Mouse (Mus musculus): ENCODE results near the gene Lrrc7. TPM values are rescaled to one million over a fixed set of nuclear protein-coding genes. Genes with fewer than 3 reads are reported as not detected.
A peak's percentile ranks its signal among the peaks of the same experiment; 100 is the strongest.

The Lrrc7 gene
- 0.19 TPM in 2 replicates for total RNA-seq (2021)
- long read RNA-seq, experiment 1, result 0 reads
- long read RNA-seq, experiment 2, result 0 reads

- DNase-seq, result peak; percentile 50
Observed at GRCm38 (mm10) chr3:158561987-158562360, at the start of gene Lrrc7. Gene Lrrc7 (minus strand): TSS chr3:158562221.

DNA sequence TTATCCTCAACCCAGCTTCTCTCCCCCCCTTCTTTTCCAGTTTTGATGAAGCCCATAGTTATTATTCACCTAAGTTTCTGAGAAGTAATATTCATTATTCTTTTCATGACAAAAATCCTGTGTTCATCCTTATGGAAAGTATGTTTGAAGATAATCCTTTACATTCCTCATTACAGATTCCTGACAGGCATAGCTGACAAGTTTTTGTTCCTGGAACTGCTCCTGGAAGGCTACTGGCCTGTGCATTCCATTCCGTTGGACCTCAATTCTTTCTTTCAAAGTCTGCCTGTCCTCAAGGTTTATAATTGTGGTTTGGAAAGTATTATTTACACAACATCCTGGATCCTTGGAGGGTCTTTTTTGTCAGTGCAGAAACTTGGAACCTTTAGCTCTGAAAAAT lies 45.0 kb upstream of the Lrrc7 start:
- no peak for DNase-seq

DNA sequence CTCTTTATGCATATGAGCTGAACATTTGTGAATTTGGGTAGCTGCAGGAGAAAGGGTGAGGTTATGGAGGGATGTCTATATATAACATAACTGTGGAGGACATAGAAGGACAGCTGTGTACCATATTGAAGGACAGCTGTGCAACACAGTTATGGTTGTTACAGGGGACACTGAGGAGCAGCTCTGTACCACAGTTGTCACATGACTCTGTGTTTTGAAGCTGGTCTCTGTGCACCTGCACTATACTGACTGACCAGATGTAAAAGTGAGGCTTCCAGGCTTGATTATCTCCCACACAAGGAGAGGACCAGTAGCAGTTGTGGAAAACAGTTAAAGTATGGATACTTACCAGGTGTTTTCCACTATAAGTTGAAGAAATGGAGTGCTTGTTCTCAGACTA lies 43.3 kb upstream of the Lrrc7 start:
- no peak for DNase-seq

DNA sequence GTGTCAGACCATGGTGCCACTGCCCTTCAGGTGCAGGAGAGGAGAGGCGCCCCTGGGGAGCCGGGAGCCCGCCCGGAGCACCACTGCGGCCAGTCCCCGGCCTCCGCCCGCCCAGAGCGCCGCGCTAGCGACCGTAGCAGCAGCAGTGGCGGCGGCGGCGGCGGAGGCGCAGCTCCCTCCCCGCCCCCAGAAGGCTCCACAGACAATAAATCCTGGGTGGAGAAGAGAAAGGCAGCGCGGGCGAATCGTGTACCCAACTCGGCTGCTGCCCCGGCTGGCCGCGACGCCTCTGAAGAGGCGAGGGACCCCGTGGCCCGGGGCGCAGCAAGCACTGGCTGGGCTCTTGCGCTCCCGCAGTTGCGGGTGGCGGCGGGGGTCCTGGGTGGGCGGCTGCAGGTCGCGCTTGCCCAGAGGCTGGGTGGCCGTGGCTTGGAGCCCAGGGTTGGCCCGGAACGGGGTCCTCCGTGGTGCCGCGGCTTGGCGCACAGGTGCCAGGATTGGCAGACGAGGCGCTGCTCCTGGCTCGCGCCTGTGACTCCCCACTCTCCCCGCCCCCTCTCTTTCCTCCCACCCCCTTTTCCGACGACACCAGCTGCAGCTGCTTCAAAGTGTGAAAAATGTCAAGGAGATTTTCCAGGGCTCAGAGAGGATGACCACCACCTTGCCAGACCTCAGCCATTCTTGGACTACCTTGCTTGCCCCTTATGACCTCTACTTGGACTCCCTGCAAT lies 600 bp downstream of the Lrrc7 start:
- peak; percentile 17 for DNase-seq

DNA sequence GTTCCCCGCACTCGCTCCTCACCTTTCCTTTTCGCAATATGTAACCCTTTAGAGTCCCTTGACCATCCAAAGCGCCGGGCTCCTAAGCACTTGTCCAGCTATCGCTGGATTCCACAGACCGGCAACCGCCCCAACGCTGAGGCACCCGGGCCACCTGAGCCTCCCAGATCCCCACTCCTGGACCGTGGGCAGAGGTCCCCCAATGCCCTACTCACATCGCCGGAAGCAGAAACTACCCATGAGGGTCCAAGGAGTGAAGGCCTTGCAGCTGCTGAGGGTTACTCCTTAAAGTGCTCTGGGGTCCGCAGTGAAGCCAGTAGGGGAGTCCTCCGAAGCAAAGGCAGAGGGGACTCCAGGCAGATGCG lies 1.1 kb downstream of the Lrrc7 start:
- DNase-seq, result no peak

GRCm38 (mm10) chr3:158559691-158560650 lies 2.0 kb downstream of the Lrrc7 start:
- DNase-seq, result no peak

- no peak for DNase-seq
Observed at GRCm38 (mm10) chr3:158559131-158559658, 2.8 kb downstream of the Lrrc7 start.

GRCm38 (mm10) chr3:158558631-158559030 lies 3.4 kb downstream of the Lrrc7 start:
- no peak for DNase-seq

DNA sequence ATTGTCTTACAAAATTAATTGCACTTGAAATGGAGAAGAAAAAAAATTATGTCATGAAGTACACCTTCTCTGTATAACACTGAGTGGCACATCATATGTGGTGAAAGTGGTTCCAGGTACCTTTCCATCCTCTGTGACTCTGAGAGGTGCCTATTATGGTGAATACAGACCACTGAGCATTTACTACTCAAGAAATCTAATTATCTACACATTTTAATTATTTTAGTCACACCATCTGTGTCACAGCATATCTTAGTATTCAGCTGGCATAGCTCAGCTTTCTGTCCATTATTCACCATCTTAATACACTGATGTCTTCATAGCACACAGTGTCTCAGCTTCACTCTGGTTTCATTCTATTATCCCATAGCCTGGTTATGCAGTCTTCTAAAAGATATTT lies 7.7 kb downstream of the Lrrc7 start:
- DNase-seq, result no peak

GRCm38 (mm10) chr3:158552105-158552504 lies 9.9 kb downstream of the Lrrc7 start:
- no peak for DNase-seq

DNA sequence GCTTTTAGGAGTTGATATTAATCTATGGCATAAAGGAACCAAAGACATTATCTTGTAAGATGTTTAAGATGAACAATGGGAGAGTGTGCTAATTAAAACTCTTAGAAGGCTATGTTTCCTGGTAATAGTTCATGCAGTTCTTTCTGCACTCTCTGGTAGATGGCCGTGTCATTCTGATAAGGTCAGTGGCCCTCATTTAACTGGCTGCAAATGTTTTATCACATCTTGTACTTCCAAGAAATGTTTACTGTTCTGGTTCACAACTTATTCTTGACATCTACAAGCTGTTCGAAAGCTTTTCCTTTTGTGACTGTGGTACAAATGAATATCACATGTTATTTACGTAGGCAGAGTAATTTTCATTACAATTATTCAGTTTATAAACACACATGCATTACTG lies 18.5 kb downstream of the Lrrc7 start:
- DNase-seq, result no peak

GRCm38 (mm10) chr3:158532859-158533258 lies 29.2 kb downstream of the Lrrc7 start:
- no peak for DNase-seq

GRCm38 (mm10) chr3:158528471-158528870 lies 33.5 kb downstream of the Lrrc7 start:
- DNase-seq, result no peak

GRCm38 (mm10) chr3:158493730-158494129 lies 68.3 kb downstream of the Lrrc7 start:
- DNase-seq, result no peak

GRCm38 (mm10) chr3:158479677-158480076 lies 82.3 kb downstream of the Lrrc7 start:
- no peak for DNase-seq

DNA sequence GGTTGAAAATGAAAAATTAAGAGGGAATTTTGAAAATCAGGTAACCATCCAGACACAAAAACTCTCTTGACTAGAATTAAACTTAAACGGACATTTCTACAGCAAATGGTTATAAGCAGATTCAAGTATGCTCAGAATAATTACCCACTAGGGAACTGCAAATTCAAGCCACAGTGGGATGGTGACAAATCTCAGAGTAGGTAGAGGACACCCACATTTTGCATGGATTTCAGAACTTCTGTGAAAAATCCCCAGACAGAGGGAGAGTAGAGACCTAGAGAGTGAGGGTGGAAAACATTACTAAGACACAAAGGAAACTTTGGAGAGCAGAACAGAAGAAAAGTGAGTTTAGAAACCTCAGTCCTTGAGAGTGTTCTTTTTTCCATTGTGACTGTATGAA lies 161.4 kb downstream of the Lrrc7 start:
- DNase-seq, result no peak

GRCm38 (mm10) chr3:158391534-158391933 lies 170.5 kb downstream of the Lrrc7 start:
- DNase-seq, result no peak

DNA sequence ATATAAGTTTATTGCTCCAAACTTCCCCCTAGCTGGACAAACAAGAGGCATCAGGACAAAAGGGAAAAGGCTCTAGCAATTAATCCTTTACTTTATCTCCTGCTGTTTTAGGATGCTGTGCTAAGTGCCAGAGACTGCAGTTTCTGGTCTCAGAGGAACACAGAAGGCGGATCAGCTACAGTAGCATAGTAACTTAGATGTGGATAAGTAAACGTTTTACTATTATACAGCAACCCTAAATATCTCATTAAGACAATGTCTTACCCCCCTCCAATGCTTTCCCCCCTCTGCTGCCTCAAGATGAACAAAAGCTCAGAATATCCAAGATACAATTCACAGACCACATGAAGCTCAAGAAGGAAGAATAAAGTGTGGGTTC lies 174.0 kb downstream of the Lrrc7 start:
- DNase-seq, result no peak

DNA sequence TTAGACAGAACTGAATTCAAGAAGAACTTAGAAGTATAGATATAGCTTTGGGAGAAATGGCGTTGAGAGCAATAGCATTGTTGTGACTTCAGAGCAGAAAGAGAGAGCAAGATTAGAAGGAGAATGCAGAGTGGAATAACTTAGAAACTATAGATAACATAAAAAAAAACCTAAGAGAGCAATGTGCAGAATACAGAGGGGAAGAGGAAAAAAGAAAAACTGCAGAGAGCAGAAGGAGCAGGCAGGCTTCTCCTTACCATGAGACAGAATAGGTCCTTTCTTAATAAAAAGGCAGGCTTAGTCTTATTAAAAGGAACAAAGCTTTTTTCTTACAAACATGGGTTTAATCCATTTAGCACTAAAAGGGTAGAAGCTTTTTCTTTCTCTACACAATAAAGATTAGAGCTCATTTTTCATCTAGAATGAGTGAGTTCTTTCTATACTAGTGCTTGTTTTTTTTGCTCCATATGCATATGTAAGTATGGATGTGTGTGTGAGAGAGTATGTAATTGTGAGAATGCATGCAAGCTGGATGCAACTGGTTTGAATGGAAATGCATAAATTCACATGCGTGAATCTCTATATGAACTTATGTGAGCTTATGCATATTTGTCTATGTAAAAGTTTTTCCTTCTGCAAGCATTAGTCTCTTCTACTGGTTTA lies 174.5 kb downstream of the Lrrc7 start:
- no peak for DNase-seq

DNA sequence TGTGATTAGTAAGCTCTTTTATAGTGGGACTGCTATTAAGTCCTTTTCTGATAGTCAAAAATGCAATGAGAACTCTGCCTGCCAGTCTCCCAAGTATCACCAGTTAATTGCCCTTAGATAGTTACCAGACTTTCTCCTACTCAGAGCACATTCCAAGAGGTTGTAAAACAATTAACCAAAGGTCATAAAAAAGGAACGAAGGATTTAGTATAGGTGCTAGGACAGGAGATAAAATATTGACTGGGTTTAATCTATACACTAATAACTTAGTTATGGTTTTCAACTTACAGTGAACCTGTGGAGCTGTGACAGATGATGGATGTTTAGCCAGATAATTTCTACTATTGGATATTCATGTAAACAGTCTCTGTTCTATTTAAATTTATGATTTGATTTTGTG lies 175.2 kb downstream of the Lrrc7 start:
- no peak for DNase-seq

DNA sequence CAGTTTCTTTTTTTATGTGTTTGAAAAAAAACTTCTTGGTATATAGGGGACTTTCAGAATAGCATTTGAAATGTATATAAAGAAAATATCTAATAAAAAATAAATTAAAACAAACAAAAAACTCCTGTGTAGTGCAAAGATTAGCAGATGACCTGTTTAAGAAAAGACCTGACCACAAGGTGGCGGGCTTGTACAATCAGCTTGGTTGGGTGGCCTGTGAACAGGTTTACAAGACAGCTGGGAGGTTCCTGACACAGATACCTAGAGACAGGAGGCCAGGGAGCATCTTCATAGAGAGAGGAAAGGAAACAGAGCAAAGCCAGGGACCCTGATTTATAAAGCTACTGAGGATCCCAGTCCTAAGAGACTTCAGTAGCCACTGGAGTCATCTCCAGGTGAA lies 186.1 kb downstream of the Lrrc7 start:
- DNase-seq, result peak; percentile 58

- no peak for DNase-seq
Observed at GRCm38 (mm10) chr3:158369169-158369568, 192.9 kb downstream of the Lrrc7 start.

- DNase-seq, result no peak
Observed at GRCm38 (mm10) chr3:158365801-158366200, 196.2 kb downstream of the Lrrc7 start.

All from adrenal gland, postnatal 14 days (tissue).